Mouse (Mus musculus) kidney, adult 18-20 months (tissue): ENCODE results near the gene Mga.

Source experiments
- DNase-seq: peaks from one replicate; pipeline ENCODE4 v3.0.0; 2021

The Mga gene

DNA sequence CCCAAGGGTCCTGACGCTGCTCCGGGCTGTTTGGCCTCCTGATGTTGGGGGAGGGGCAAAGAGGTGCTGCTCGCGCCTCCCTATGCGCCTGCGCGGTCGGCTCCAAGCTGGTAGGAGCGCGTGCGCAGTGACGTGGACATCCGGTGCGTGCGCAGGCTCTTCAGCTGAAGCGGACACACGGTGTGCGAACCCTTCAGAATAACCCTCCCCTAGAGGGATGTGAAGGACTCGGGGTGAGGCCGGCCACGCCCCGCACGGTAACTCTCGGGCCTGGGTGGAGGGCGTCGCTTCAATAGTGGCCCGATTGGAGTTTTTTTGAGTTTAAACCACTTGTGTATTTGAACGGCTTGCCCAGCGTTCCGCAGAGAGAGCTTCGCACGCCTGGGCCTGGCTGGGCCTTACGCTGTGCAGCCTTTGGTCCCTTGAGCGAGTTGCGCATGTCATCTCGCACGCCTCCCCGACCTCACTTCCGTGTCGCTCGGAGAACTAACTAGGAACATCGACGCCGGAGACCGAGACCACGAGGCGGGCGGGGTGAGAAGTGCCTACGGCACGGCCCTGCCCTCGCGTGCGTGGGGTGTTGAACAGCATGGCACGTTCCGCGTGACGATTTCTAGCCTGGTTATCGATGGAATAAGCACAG is at the start of gene Mga:
Gene Mga (plus strand): TSS at position 139 of the 643 bp plus-strand sequence.
- peak; percentile 92 for DNase-seq

- DNase-seq, result no peak
These were observed 43.2 kb upstream of the Mga start for GRCm38 (mm10) chr2:119853811-119854210.

- DNase-seq, result no peak
These were observed 41.6 kb upstream of the Mga start for GRCm38 (mm10) chr2:119855310-119855850.

GRCm38 (mm10) chr2:119857341-119857740 is 39.7 kb upstream of the Mga start:
- DNase-seq, result no peak

DNA sequence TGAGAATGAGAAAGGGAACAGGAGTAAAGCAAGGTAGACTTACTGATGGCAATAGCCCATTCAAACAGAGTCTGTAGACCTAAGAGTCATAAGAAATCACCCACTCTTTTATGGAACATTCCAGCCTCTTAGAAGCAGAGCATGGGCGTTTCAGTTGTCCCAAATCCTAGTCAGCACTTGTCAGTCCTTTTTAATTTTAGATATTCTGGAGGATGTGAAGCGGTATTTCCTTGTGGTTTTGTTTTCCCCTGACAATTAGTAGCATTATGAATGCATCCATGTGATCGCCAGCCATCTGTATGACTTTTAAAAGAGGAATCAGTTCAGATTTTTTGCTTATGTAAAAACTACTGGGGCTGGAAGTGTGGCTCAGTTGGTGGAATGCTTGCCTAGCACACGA is 32.5 kb upstream of the Mga start:
- DNase-seq, result no peak

DNA sequence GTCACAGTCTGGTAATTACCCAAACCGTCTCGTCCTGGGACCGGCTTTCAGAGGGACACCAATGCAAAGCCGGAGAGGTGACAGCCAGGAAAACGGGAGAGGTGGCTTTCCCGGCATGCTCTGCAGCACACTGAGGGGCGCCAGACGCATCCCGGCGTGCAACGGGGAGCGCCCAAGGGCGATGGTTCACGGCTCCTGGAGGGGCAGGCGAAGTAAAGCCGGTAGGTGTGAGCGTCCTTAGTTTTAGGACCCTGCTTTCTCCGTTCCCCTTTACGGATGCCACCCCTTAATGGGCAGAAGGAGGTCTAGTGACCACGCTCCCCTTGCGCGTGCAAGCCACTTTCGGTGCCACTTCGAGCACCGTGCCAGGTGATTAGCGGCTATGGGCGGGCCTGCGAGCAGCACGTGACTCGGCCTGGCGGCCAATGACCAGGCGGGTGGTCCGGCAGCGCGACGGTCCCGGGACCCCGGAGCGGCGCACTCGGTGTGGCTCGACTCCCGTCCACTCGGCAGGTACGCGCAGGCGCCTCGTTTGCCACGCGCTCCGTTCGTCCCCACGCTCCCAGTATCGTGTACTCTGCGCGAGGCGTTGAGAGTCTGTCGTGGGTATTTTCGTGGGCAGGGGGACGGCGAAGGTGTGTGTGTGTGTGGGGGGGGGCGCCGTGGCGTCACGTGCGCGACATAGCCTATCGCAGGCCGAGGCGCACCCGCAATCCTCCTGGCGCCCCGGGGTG is 24.5 kb upstream of the Mga start:
- peak; percentile 70 for DNase-seq

DNA sequence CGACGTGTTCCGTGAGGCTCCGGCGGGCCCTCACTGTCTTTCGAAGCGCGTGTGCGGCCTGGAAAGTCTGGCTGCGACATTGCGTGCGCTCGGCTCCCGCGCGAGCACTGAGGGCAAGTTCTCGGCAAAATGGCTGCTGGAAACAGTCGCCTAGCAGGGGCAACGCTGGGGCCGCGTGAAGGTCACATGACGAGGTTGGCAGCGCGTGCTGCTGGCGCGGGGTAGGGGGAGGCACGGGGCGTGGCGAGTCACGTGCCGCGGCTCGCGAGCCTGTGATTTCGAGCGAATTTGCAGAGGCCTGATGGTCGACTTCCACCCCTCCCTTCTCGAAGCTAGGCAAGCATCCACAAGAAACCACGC is 23.9 kb upstream of the Mga start:
- peak; percentile 88 for DNase-seq

DNA sequence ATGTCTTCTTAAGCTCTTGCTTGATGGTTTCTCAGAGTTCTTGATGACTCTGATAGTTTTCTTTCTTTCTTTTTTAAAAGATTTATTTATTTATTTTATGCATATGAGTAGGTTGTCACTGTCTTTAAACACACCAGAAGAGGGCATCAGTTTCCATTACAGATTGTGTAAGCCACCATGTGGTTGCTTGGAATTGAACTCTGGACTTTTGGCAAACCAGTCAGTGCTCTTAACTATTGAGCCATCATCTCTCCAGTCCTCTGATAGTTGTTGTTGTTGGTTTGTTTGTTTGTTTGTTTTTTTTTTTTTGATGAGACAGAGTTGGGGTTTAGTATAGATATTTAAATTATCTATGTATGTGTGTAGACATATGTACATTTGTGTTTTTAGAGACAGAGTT is 21.0 kb upstream of the Mga start:
- no peak for DNase-seq

DNA sequence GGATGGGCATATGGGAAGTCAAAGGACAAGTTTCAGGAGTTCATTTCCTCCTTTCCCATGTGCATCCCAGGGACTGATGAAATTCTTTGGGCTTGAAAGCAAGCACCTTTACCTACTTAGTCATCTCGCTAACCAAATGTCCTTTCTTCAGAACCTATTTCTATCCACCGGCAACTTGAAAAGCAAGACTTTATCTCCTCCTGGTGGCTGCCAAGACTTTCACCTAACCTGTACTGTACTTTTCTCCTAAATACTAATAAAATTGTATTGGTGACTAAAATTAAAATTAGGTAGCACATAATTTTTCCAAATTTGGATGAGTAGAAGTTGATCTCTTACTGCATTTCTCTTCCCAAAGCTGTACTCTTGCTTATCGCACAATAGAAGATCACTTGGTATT is 9.8 kb upstream of the Mga start:
- no peak for DNase-seq

DNA sequence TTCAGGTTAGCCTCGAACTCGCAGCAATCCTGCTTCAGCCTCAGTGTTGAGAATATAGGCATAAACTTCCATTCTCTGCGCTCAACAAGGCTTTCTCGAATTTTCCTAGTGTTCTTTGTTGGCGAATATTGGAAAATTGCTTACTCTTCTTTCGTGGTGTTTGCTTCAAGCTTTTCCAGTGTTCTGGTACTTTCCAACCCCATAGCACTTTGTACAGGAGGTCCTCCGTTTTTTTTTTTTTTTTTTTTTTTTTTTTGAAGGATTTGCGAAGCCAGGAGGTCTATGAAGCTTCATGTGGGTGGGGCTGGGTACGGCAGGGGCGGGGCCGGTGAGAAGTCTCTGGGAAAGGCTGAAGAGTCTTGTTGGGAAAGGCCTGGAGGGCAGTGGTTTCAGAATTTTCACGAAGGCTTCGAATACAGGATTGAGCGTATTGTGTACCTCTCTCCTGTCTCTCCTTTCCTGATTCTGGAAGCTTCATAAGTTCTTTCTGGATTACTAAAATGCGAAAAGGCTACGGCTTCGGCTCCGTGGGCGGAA is 407 bp upstream of the Mga start:
- no peak for DNase-seq

GRCm38 (mm10) chr2:119898141-119898594 is 1.1 kb downstream of the Mga start:
- DNase-seq, result peak; percentile 81

GRCm38 (mm10) chr2:119916007-119916406 is 19.0 kb downstream of the Mga start:
- no peak for DNase-seq

DNA sequence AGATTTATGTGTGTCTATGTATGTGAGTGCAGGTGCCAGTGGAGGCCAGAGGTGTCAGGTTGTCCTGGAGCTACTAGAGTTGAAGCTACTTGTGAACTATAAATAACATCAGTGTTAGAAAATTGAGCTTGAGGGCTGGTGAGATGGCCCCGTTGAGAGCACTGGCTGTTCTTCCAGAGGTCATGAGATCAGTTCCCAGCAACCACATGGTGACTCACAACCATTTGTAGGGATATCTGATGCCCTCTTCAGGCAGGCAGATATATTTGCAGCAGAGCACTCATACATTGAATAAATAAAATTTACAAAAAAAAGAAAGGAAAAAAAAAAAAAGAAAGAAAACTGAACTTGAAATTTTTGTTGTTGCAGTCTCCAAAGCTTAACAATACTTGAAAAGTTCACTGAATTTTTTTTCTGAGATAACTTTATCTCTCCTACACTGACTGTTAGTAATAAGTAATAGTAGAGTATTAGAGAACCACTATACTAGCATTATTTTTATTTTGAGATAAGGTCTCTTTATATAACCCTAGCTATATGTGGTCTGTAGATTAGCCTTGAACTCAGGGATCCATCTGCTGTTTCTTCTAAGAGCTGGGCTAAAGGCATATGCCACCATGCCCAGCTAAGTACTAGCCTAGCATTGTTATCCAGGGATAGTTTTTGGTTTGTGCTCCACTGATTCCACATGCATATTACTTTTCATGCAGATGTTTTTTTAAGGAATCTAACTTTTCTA is 20.8 kb downstream of the Mga start:
- no peak for DNase-seq

GRCm38 (mm10) chr2:119970571-119970970 is 73.5 kb downstream of the Mga start:
- peak; percentile 38 for DNase-seq

GRCm38 (mm10) chr2:119971316-119971715 is 74.3 kb downstream of the Mga start:
- no peak for DNase-seq

- DNase-seq, result peak; percentile 96
These were observed 75.0 kb downstream of the Mga start for GRCm38 (mm10) chr2:119971837-119972536.

GRCm38 (mm10) chr2:119972537-119972879 is 75.5 kb downstream of the Mga start, which contains the start of gene Mapkbp1:
TSS of gene Mapkbp1 (plus strand) at chr2:119972699.
- no peak for DNase-seq

- no peak for DNase-seq
These were observed 83.4 kb downstream of the Mga start for GRCm38 (mm10) chr2:119980343-119980986.

DNA sequence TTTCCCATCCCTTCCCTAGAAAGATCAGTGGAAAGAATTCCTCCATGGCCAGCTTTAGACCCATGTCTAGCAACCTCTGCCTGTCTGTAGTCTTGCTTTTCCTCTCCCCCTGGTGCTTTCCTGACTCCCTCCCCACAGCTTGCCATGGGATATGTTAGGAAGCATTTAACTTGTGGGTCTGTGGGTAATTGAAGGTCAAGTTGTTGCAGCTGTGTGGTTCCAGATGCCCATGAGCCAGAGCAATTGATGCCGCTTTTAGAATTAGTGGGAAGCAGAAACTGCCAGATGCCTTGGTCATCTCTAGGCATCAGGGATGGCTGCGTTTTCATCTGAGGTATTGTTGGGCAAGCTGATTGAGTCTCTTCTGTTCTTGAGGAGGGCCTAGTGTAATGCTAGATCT is 84.6 kb downstream of the Mga start:
- DNase-seq, result no peak

GRCm38 (mm10) chr2:119985871-119986270 is 88.8 kb downstream of the Mga start:
- DNase-seq, result no peak

GRCm38 (mm10) chr2:119986369-119986768 is 89.3 kb downstream of the Mga start:
- no peak for DNase-seq

- DNase-seq, result no peak
These were observed 90.4 kb downstream of the Mga start for GRCm38 (mm10) chr2:119987441-119987840.
